Mouse (Mus musculus): ENCODE results near the gene Fgfr2. TPM values are rescaled to one million over a fixed set of nuclear protein-coding genes. Genes with fewer than 3 reads are reported as not detected.

Fgfr2 gene
- polyA plus RNA-seq, 1 experiment from 2014 or later: 93.4 TPM

DNA sequence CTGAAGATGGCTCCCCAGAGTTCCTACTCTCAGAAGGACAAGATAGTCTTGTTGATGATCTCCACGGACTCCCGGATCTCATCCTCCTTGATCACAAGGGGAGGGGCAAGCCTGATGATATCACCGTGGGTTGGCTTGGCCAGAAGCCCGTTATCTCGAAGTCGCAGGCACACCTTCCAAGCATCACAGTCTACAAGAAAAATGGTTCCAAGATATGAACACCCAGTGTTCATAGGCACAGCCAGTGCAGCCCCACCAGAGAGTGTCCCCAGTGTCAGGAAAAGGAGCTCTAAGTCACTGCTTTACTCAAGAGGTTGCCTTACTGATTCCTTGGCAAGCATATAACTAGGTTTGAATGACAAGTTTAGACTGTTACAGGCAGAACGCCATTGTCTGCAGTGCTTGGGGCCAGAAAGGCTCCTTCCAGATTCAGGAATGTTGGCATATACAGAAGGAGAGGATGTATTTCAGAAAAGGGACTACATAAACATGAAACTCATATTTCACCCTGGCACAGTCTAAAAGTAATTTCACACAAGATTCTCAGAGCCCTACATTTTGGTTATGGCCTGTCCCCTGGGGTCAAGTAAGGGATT, 564.9 kb downstream of the Fgfr2 start:
- 70% methylated on average over 7 of the region's 7 CpGs for WGBS

GRCm38 (mm10) chr7:132556575-132556974, 566.6 kb downstream of the Fgfr2 start:
- 0 out of 2 replicates have a peak, but pooled peaks cover 2% of the 10 kb centered on the region for H3K4me1 ChIP-seq (ENCODE audit: control insufficient read depth, insufficient read depth, low read length)
- no peaks in the 10 kb centered on the region for H3K27me3 ChIP-seq (ENCODE audit: control insufficient read depth, insufficient read depth, low read length)
- H3K9ac ChIP-seq (ENCODE audit: low read length): no peak overlapping the region
- no peak for ATAC-seq (ENCODE audit: insufficient read depth, low FRiP score)
- H3K4me3 ChIP-seq (replicated peaks; ENCODE audit: low read length): no peak overlapping the region
- no peak overlapping the region for H3K4me2 ChIP-seq (ENCODE audit: low read depth, low read length)
- no peak overlapping the region for H3K27ac ChIP-seq (ENCODE audit: low read length)
- H3K36me3 ChIP-seq (ENCODE audit: control insufficient read depth, insufficient read depth, low read length): peaks cover 6% of the 10 kb centered on the region; the same call in 1 of the 2 replicates
- WGBS: 82% methylated on average over 5 of the region's 5 CpGs
- no peaks in the 10 kb centered on the region for H3K9me3 ChIP-seq (replicated peaks; ENCODE audit: control insufficient read depth, low read length)

More for the DNA sequence above, 564.9 kb downstream of the Fgfr2 start:
- no peak for ATAC-seq (ENCODE audit: insufficient read depth, low FRiP score)
- no peaks in the 10 kb centered on the region for H3K9me3 ChIP-seq (replicated peaks; ENCODE audit: control insufficient read depth, low read length)
- no peak overlapping the region for H3K27ac ChIP-seq (ENCODE audit: low read length)
- no peak overlapping the region for H3K4me3 ChIP-seq (replicated peaks; ENCODE audit: low read length)
- no peaks in the 10 kb centered on the region for H3K27me3 ChIP-seq (ENCODE audit: control insufficient read depth, insufficient read depth, low read length)
- H3K9ac ChIP-seq (ENCODE audit: low read length): no peak overlapping the region
- no peak overlapping the region for H3K4me2 ChIP-seq (ENCODE audit: low read depth, low read length)
- 0 out of 2 replicates have a peak, but pooled peaks cover 2% of the 10 kb centered on the region for H3K4me1 ChIP-seq (ENCODE audit: control insufficient read depth, insufficient read depth, low read length)
- H3K36me3 ChIP-seq (ENCODE audit: control insufficient read depth, insufficient read depth, low read length): peaks cover 17% of the 10 kb centered on the region

- H3K4me2 ChIP-seq (ENCODE audit: low read depth, low read length): no peak overlapping the region
- 0 out of 2 replicates have a peak, but pooled peaks cover 2% of the 10 kb centered on the region for H3K4me1 ChIP-seq (ENCODE audit: control insufficient read depth, insufficient read depth, low read length)
- no peak for ATAC-seq (ENCODE audit: insufficient read depth, low FRiP score)
- no peaks in the 10 kb centered on the region for H3K27me3 ChIP-seq (ENCODE audit: control insufficient read depth, insufficient read depth, low read length)
- no peaks in the 10 kb centered on the region for H3K9me3 ChIP-seq (replicated peaks; ENCODE audit: control insufficient read depth, low read length)
- no peak overlapping the region for H3K4me3 ChIP-seq (replicated peaks; ENCODE audit: low read length)
- no peak overlapping the region for H3K27ac ChIP-seq (ENCODE audit: low read length)
- H3K36me3 ChIP-seq (ENCODE audit: control insufficient read depth, insufficient read depth, low read length): no peaks in the 10 kb centered on the region
- H3K9ac ChIP-seq (ENCODE audit: low read length): no peak overlapping the region
- WGBS: 34% methylated on average over 4 of the region's 4 CpGs
Observed at GRCm38 (mm10) chr7:132555911-132556310, 567.2 kb downstream of the Fgfr2 start.

GRCm38 (mm10) chr7:132554091-132554490, 569.1 kb downstream of the Fgfr2 start:
- Histone ChIP-seq H3K4me2 (ENCODE audit: low read depth, low read length) (no peak overlapping the region), H3K27ac (ENCODE audit: low read length) (no peak overlapping the region), H3K9me3 (replicated peaks; ENCODE audit: control insufficient read depth, low read length) (no peaks in the 10 kb centered on the region), H3K36me3 (ENCODE audit: control insufficient read depth, insufficient read depth, low read length) (no peaks in the 10 kb centered on the region), H3K9ac (ENCODE audit: low read length) (no peak overlapping the region), H3K4me3 (replicated peaks; ENCODE audit: low read length) (no peak overlapping the region), H3K27me3 (ENCODE audit: control insufficient read depth, insufficient read depth, low read length) (no peaks in the 10 kb centered on the region), H3K4me1 (ENCODE audit: control insufficient read depth, insufficient read depth, low read length) (0 out of 2 replicates have a peak, but pooled peaks cover 2% of the 10 kb centered on the region)
- WGBS: 54% methylated on average over 2 of the region's 2 CpGs
- no peak for ATAC-seq (ENCODE audit: insufficient read depth, low FRiP score)

DNA sequence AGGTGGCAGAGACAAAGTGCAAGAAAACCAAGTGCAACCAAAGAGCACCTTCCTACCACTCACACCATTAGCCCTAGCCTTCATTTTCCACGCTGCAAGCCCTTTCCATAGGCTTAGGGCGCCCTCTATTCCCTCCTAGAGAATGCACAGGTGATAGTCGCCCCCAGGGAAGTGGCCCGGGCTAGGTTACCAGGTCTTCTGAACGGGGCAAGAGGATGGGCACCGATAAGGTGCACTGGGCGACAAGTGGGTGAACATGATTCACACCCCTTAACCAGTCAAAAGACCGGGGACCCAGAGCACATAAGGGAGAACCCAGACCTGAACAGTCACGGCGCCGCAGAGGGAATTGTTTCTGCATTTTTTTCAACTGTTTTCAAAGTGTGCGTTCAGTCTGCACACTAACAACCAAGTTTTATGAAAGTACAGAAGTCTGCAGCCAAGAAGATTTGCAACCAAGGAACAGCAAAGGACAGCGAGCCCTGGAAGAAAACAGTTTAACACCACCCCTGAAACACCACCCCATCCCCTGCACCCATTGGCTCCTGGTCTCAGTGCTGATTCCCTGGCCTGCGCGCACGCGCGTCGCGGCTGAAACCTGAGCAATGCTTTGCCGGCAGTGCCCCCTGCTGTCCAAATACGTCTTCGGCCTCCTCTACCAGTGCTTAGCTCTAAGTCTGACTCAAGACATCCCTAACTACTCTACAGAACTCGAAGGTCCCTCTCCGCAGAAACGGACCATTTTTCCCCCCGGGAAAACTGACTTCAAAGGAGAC, 571.6 kb downstream of the Fgfr2 start:
- Histone ChIP-seq H3K4me3 (replicated peaks; ENCODE audit: low read length) (peak overlapping the region; percentile 60), H3K9ac (ENCODE audit: low read length) (peak overlapping the region; percentile 78), H3K27me3 (ENCODE audit: control insufficient read depth, insufficient read depth, low read length) (no peaks in the 10 kb centered on the region), H3K4me2 (ENCODE audit: low read depth, low read length) (peak overlapping the region; percentile 97), H3K9me3 (replicated peaks; ENCODE audit: control insufficient read depth, low read length) (no peaks in the 10 kb centered on the region), H3K27ac (ENCODE audit: low read length) (peak overlapping the region; percentile 62), H3K36me3 (ENCODE audit: control insufficient read depth, insufficient read depth, low read length) (no peaks in the 10 kb centered on the region), H3K4me1 (ENCODE audit: control insufficient read depth, insufficient read depth, low read length) (no peaks in the 10 kb centered on the region)
- peak; percentile 96 for ATAC-seq (ENCODE audit: insufficient read depth, low FRiP score)
- WGBS: 2% methylated on average over 27 of the region's 27 CpGs

GRCm38 (mm10) chr7:132547126-132547525, 576.0 kb downstream of the Fgfr2 start:
- no peak overlapping the region for H3K27ac ChIP-seq (ENCODE audit: low read length)
- no peak overlapping the region for H3K4me2 ChIP-seq (ENCODE audit: low read depth, low read length)
- no peaks in the 10 kb centered on the region for H3K4me1 ChIP-seq (ENCODE audit: control insufficient read depth, insufficient read depth, low read length)
- ATAC-seq (ENCODE audit: insufficient read depth, low FRiP score): no peak
- H3K36me3 ChIP-seq (ENCODE audit: control insufficient read depth, insufficient read depth, low read length): no peaks in the 10 kb centered on the region
- no peaks in the 10 kb centered on the region for H3K27me3 ChIP-seq (ENCODE audit: control insufficient read depth, insufficient read depth, low read length)
- H3K9ac ChIP-seq (ENCODE audit: low read length): no peak overlapping the region
- H3K9me3 ChIP-seq (replicated peaks; ENCODE audit: control insufficient read depth, low read length): no peaks in the 10 kb centered on the region
- H3K4me3 ChIP-seq (replicated peaks; ENCODE audit: low read length): no peak overlapping the region
- WGBS: 71% methylated on average over 3 of the region's 3 CpGs

- H3K4me3 ChIP-seq (replicated peaks; ENCODE audit: low read length): no peak overlapping the region
- 49% methylated on average over 4 of the region's 4 CpGs for WGBS
- no peak for ATAC-seq (ENCODE audit: insufficient read depth, low FRiP score)
Observed at GRCm38 (mm10) chr7:132542427-132542826, 580.7 kb downstream of the Fgfr2 start.

GRCm38 (mm10) chr7:132541566-132541965, 581.6 kb downstream of the Fgfr2 start:
- WGBS: 58% methylated on average over 3 of the region's 3 CpGs

More at GRCm38 (mm10) chr7:132542427-132542826, 580.7 kb downstream of the Fgfr2 start:
- H3K4me1 ChIP-seq (ENCODE audit: control insufficient read depth, insufficient read depth, low read length): no peaks in the 10 kb centered on the region
- no peaks in the 10 kb centered on the region for H3K9me3 ChIP-seq (replicated peaks; ENCODE audit: control insufficient read depth, low read length)
- H3K27me3 ChIP-seq (ENCODE audit: control insufficient read depth, insufficient read depth, low read length): no peaks in the 10 kb centered on the region
- H3K9ac ChIP-seq (ENCODE audit: low read length): no peak overlapping the region
- H3K4me2 ChIP-seq (ENCODE audit: low read depth, low read length): no peak overlapping the region
- H3K36me3 ChIP-seq (ENCODE audit: control insufficient read depth, insufficient read depth, low read length): no peaks in the 10 kb centered on the region
- no peak overlapping the region for H3K27ac ChIP-seq (ENCODE audit: low read length)

DNA sequence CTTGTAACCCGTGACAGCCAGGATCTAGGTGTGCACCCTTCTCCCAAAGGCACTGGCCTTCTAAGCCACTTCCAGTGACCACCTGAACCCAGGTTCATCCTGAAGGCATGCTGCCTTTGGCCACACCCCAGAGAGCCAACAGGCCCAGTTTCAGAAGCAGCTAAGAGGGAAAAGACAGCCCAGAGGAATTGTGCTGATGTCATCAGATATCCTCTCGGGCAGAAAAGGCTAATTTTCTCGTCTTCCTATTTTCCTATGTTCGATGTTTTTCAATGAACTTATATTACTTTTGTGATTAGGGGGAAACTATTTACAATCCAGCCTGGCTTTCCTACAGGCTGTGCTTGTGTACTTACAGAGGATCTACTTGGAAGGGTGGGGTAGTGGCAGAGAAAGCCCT, 582.6 kb downstream of the Fgfr2 start:
- no peak for ATAC-seq (ENCODE audit: insufficient read depth, low FRiP score)
- 78% methylated on average over 4 of the region's 4 CpGs for WGBS
- Histone ChIP-seq H3K27ac (ENCODE audit: low read length) (no peak overlapping the region), H3K27me3 (ENCODE audit: control insufficient read depth, insufficient read depth, low read length) (no peaks in the 10 kb centered on the region), H3K36me3 (ENCODE audit: control insufficient read depth, insufficient read depth, low read length) (no peaks in the 10 kb centered on the region), H3K4me3 (replicated peaks; ENCODE audit: low read length) (no peak overlapping the region), H3K4me1 (ENCODE audit: control insufficient read depth, insufficient read depth, low read length) (no peaks in the 10 kb centered on the region), H3K9me3 (replicated peaks; ENCODE audit: control insufficient read depth, low read length) (no peaks in the 10 kb centered on the region), H3K4me2 (ENCODE audit: low read depth, low read length) (no peak overlapping the region), H3K9ac (ENCODE audit: low read length) (no peak overlapping the region)

More at GRCm38 (mm10) chr7:132541566-132541965, 581.6 kb downstream of the Fgfr2 start:
- Histone ChIP-seq H3K27me3 (ENCODE audit: control insufficient read depth, insufficient read depth, low read length) (no peaks in the 10 kb centered on the region), H3K4me2 (ENCODE audit: low read depth, low read length) (no peak overlapping the region), H3K4me1 (ENCODE audit: control insufficient read depth, insufficient read depth, low read length) (no peaks in the 10 kb centered on the region), H3K27ac (ENCODE audit: low read length) (no peak overlapping the region), H3K36me3 (ENCODE audit: control insufficient read depth, insufficient read depth, low read length) (no peaks in the 10 kb centered on the region), H3K9ac (ENCODE audit: low read length) (no peak overlapping the region), H3K9me3 (replicated peaks; ENCODE audit: control insufficient read depth, low read length) (no peaks in the 10 kb centered on the region), H3K4me3 (replicated peaks; ENCODE audit: low read length) (no peak overlapping the region)
- no peak for ATAC-seq (ENCODE audit: insufficient read depth, low FRiP score)

Measured in stomach, embryonic 16.5 days (tissue).